Mouse (Mus musculus) duodenum, adult 2 months (tissue): Measurements from ENCODE around the gene Kdm4a. TPM values are rescaled to one million over a fixed set of nuclear protein-coding genes. Genes with fewer than 3 reads are reported as not detected.

ENCODE experiments used
- polyA plus RNA-seq: library from polyadenylated mRNA; depleted of rRNA; stranded (reverse); fragments of >200 nt; gene quantifications from 2 replicates; pipeline ENCODE4 v1.2.3, GENCODE M21; 2012; ENCODE audit warnings: low replicate concordance; rRNA removed

Gene Kdm4a
- 12.9 and 13.4 TPM in 2 replicates for polyA plus RNA-seq

GRCm38 (mm10) chr4:118179467-118180300 is at the start of gene Kdm4a:
TSS of gene Kdm4a (minus strand) at chr4:118180043.

GRCm38 (mm10) chr4:118134485-118135365 is 45.1 kb downstream of the Kdm4a start, which contains the start of gene St3gal3:
TSS of gene St3gal3 (minus strand) at chr4:118134914.

Other genes starting within 250 kb of the Kdm4a start
- 7.6 and 10.8 TPM in 2 replicates for gene St3gal3, start 45.1 kb downstream of the Kdm4a start, polyA plus RNA-seq
- gene Ptprf, start 111.4 kb upstream of the Kdm4a start, polyA plus RNA-seq = 136 and 150 TPM in 2 replicates
- gene Szt2, start 229.2 kb upstream of the Kdm4a start, polyA plus RNA-seq = 29.0 and 35.2 TPM in 2 replicates
- 13.4 and 14.1 TPM in 2 replicates for gene Med8, start 229.3 kb upstream of the Kdm4a start, polyA plus RNA-seq
- gene Elovl1, start 248.1 kb upstream of the Kdm4a start, polyA plus RNA-seq = 190 and 291 TPM in 2 replicates